Mouse (Mus musculus) megakaryocyte progenitor cell, adult 5-6 weeks (primary cell): ENCODE results near the gene Mrpl21. TPM values are rescaled to one million over a fixed set of nuclear protein-coding genes. Genes with fewer than 3 reads are reported as not detected.
A peak's percentile ranks its signal among the peaks of the same experiment; 100 is the strongest.

ENCODE experiments used
- ATAC-seq: replicated peaks from 2 replicates; pipeline ENCODE4 v1.8.0; 2016; ENCODE audit warnings: mild to moderate bottlenecking, moderate TSS enrichment, inconsistent platforms; ENCODE audit not compliant: poor library complexity
- total RNA-seq, 2 experiments: library from RNA; stranded (forward) in 1 of 2; stranded (reverse) in 1 of 2; fragments of 157-497, 149-512 nt in 1 of 2; fragments of 200-1000 nt in 1 of 2; gene quantifications; 2 replicates each; pipeline versions ENCODE4 v1.2.3 to v1.2.4; 2015 to 2017

The Mrpl21 gene
- total RNA-seq, 2 experiments from 2014 or later = 102 to 119 TPM

GRCm38 (mm10) chr19:3336485-3337255 lies 54.0 kb downstream of the Mrpl21 start:
- ATAC-seq = no peak

DNA sequence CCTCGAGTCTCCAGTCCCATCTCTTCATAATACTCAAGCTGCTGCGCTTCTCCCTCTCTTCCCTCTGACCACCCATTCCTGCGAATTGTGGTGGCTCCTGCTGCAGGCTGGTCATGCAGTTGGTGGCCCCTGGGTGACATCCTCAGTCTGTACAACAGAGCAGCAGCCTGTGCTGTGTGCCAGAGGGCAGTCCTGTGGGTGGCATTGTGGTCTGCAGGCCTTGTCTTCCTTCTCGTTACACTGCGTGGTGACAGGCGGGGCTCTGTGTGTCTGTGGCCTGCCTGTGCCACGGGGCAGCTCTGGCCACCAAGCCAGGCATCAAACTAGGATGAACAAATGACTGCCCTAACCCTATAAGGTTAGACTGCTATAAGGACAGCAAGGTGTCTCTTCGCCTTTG lies 56.5 kb downstream of the Mrpl21 start:
- ATAC-seq = peak; percentile 35

DNA sequence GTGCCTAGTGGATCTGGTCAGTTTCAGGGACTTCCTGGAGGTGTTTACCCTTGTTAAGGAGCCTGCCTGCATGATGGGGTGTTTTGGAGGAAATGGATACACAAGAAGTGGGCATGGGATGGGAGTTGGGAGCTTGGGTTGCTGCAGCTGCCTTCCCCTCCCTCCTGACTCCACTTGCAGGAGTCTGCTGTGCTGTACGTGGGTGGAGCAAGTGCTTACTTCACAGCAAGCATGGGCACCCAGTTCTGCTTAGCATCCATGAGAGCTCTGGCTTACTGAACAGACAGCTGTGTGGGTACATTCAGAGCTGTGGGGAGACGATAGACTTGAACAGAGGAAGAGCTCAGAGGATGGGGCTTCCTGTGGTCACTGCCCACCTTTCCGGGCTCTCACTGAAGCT lies 58.3 kb downstream of the Mrpl21 start:
- no peak; the same call in 1 of the 2 replicates for ATAC-seq

Other genes starting within 250 kb of the Mrpl21 start
- gene Ighmbp2, start 116 bp downstream of the Mrpl21 start, total RNA-seq (2015) = 2.6 and 3.0 TPM in 2 replicates
- gene Ighmbp2, start 116 bp downstream of the Mrpl21 start, total RNA-seq (2017) = 7.2 and 8.1 TPM in 2 replicates
- gene Cpt1a, start 39.4 kb downstream of the Mrpl21 start, total RNA-seq (2015) = 39.8 and 45.7 TPM in 2 replicates
- 30.7 and 34.1 TPM in 2 replicates for gene Cpt1a, start 39.4 kb downstream of the Mrpl21 start, total RNA-seq (2017)
- gene Tesmin, start 106.0 kb downstream of the Mrpl21 start, total RNA-seq (2015) = 1.5 and 1.7 TPM in 2 replicates
- 0.10 and 1.1 TPM in 2 replicates for gene Tesmin, start 106.0 kb downstream of the Mrpl21 start, total RNA-seq (2017)
- gene Gal, start 131.6 kb downstream of the Mrpl21 start, total RNA-seq (2015) = 0.22 TPM in 1 of 2 replicates, not detected in the other
- gene Gal, start 131.6 kb downstream of the Mrpl21 start, total RNA-seq (2017) = not detected in 2 replicates